Mouse (Mus musculus) liver, embryonic 16.5 days (tissue): ENCODE measurements around the gene Gprc5a. TPM values are rescaled to one million over a fixed set of nuclear protein-coding genes. Genes with fewer than 3 reads are reported as not detected.

Experiments
- ATAC-seq: fragments of 200-750 bp; cut with Nextera tagmentation; 2 replicates; pipeline ENCODE4 v1.8.0; 2017; ENCODE audit warnings: low read depth, mild to moderate bottlenecking, moderate number of reproducible peaks, moderate library complexity
- H3K27ac ChIP-seq: fragments of 300-500 bp; sonication (generic); 2 replicates; pipeline ENCODE4 v1.5.1; 2014; ENCODE audit warnings: mild to moderate bottlenecking, low read length
- H3K27me3 ChIP-seq: fragments of 300-500 bp; sonication (generic); 2 replicates; pipeline ENCODE4 v1.6.1; 2014; ENCODE audit warnings: low read depth, low read length, mixed read lengths; ENCODE audit not compliant: control insufficient read depth, insufficient read depth
- H3K36me3 ChIP-seq: fragments of 300-500 bp; sonication (generic); 2 replicates; pipeline ENCODE4 v1.6.1; 2014; ENCODE audit warnings: mild to moderate bottlenecking; ENCODE audit not compliant: control insufficient read depth, insufficient read depth
- H3K4me1 ChIP-seq: fragments of 300-500 bp; sonication (generic); 2 replicates; pipeline ENCODE4 v1.6.1; 2014; ENCODE audit warnings: low read depth, low read length, mixed read lengths; ENCODE audit not compliant: control insufficient read depth
- H3K4me2 ChIP-seq: fragments of 300-500 bp; sonication (generic); 2 replicates; pipeline ENCODE4 v1.6.1; 2014; ENCODE audit warnings: low read depth, low read length, mixed read lengths
- H3K4me3 ChIP-seq: fragments of 300-500 bp; sonication (generic); 2 replicates; pipeline ENCODE4 v1.5.1; 2014; ENCODE audit warnings: low read depth, mild to moderate bottlenecking, low read length
- H3K9ac ChIP-seq: fragments of 300-500 bp; sonication (generic); 2 replicates; pipeline ENCODE4 v1.6.1; 2014; ENCODE audit warnings: low read depth, low read length
- H3K9me3 ChIP-seq: fragments of 300-500 bp; sonication (generic); replicated peaks from 2 replicates; pipeline ENCODE4 v1.6.1; 2016; ENCODE audit warnings: low read length; ENCODE audit not compliant: control insufficient read depth
- WGBS: fragments of 180-500 bp; shearing (Covaris S2); extraction: QIAGEN DNeasy Blood & Tissue Kit; methylation state at CpG from one replicate; pipeline ENCODE4 v1.1.7; 2014; ENCODE audit not compliant: insufficient replicate concordance; 5-methylcytosine and 5-hydroxymethylcytosine counted together
- polyA plus RNA-seq: library from polyadenylated mRNA; unstranded; fragments of >200 nt; fragmentation: Nextera tagmentation; extraction: Ambion mirVana; gene quantifications from 2 replicates; pipeline ENCODE4 v1.2.1, GENCODE M21; 2015

Gene Gprc5a
- polyA plus RNA-seq, 1 experiment from 2014 or later = 0.19 TPM

DNA sequence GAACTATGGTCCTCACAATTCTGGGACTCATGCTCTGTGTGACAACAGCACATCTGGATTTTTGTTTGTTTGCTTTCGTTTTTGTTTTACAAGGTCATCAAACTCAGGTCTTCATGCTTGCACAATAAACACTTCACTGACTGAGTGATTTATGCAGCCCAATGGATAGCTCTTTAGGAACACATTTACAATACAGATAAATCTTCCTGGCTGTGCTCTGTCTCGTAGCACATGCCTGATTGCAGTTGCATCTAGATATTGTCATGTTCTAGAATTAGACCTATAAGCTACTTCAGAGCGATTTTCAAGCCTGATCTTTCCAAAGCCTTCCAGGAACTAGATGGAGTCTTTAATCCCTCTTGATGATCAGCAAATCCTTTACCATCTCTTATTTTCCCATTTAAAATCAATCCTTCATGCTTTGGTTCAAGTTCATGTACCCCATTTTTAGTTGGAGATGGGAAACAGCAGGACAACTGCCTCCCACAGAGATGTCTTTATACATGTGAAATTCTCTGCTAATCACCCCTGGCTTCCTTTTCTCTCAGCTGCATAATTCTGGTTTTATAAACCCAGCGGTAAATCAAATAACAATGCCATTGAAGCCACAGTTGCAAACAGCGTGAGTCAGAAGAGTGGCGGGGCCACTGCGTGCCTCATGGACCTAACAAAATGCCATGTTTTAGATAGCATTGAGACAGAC lies 47.1 kb downstream of the Gprc5a start:
- 21% methylated on average over 7 of the region's 7 CpGs for WGBS
- ATAC-seq = no peak
- Histone ChIP-seq H3K36me3 (no peaks in the 10 kb centered on the region), H3K9ac (no peak overlapping the region), H3K4me3 (no peak overlapping the region), H3K4me1 (no peaks in the 10 kb centered on the region), H3K4me2 (no peak overlapping the region), H3K9me3 (no peaks in the 10 kb centered on the region), H3K27ac (no peak overlapping the region), H3K27me3 (no peaks in the 10 kb centered on the region)

DNA sequence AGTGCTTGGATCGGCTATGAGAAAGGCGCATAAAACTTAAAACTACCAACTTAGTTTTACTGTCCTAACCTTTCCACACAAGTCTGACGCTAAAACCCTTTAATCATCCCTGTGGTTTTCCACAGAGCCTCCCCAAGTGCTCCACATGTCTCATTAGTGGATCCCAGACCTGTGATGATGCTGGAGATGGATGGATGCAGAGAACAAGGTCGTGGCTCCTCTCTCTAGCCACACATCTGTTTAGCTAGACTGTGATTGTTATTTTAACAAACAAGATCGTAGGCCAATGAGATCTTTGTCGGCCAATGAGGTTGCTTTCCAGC lies 47.6 kb downstream of the Gprc5a start:
- H3K4me1 ChIP-seq = no peaks in the 10 kb centered on the region
- no peak overlapping the region for H3K27ac ChIP-seq
- H3K9ac ChIP-seq = no peak overlapping the region
- H3K9me3 ChIP-seq = no peaks in the 10 kb centered on the region
- no peaks in the 10 kb centered on the region for H3K36me3 ChIP-seq
- H3K4me3 ChIP-seq = no peak overlapping the region
- no peak overlapping the region for H3K4me2 ChIP-seq
- WGBS = 28% methylated on average over 6 of the region's 6 CpGs
- ATAC-seq = no peak
- no peaks in the 10 kb centered on the region for H3K27me3 ChIP-seq

DNA sequence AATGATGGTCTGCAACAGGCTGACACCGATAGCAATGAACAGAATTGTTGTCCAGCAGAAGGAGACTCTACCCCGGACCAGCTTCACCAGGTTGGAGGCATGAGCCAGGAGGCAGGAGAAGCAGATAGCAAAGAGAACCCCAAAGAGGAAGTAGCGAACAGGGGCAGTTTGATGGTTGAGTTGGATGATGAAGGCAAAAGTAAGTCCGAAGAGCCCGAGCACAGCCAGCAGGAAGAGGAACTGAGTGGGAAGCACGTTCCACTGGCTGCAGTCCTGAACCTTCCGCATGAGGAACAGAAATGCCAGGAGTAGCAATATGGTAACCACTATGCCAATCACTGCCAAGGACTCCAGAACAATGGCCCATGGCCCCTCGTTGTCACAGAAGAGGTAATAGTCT lies 51.0 kb downstream of the Gprc5a start:
- WGBS = 42% methylated on average over 8 of the region's 8 CpGs
- Histone ChIP-seq H3K4me3 (no peak overlapping the region), H3K9ac (no peak overlapping the region), H3K27ac (no peak overlapping the region), H3K36me3 (no peaks in the 10 kb centered on the region), H3K4me1 (no peaks in the 10 kb centered on the region), H3K9me3 (no peaks in the 10 kb centered on the region), H3K27me3 (no peaks in the 10 kb centered on the region), H3K4me2 (no peak overlapping the region)
- ATAC-seq = no peak

DNA sequence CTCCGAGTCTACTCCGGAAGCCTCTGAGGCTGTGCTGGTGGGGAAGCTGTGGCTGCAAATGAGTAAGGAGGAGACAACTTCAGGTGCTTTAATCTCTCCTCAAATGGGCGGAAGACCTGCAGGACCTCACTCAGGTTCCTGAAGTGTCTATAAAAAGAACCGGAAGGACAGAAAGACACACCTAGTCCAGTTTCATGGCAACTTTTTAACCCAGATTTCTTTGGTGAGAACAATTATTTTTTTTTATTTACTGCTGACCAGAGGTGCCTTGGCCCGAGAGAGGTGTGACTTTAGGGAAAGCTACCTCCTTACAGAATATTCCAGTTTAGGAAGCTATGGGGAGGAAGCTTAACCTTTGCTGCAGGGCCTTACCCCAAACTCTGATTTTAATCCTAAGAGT lies 52.7 kb downstream of the Gprc5a start, which contains the start of gene Gprc5d:
TSS of gene Gprc5d (minus strand) at position 101 of the 400 bp plus-strand sequence.
- no peaks in the 10 kb centered on the region for H3K27me3 ChIP-seq
- no peak within 1 kb of the TSS for H3K4me3 ChIP-seq
- no peaks in the 10 kb centered on the region for H3K9me3 ChIP-seq
- no peak for ATAC-seq
- no peak within 1 kb of the TSS for H3K27ac ChIP-seq
- WGBS = 66% methylated on average over 5 of the region's 5 CpGs
- no peak within 1 kb of the TSS for H3K9ac ChIP-seq
- H3K4me2 ChIP-seq = no peak within 1 kb of the TSS
- H3K4me1 ChIP-seq = no peaks in the 10 kb centered on the region
- no peaks in the 10 kb centered on the region for H3K36me3 ChIP-seq

DNA sequence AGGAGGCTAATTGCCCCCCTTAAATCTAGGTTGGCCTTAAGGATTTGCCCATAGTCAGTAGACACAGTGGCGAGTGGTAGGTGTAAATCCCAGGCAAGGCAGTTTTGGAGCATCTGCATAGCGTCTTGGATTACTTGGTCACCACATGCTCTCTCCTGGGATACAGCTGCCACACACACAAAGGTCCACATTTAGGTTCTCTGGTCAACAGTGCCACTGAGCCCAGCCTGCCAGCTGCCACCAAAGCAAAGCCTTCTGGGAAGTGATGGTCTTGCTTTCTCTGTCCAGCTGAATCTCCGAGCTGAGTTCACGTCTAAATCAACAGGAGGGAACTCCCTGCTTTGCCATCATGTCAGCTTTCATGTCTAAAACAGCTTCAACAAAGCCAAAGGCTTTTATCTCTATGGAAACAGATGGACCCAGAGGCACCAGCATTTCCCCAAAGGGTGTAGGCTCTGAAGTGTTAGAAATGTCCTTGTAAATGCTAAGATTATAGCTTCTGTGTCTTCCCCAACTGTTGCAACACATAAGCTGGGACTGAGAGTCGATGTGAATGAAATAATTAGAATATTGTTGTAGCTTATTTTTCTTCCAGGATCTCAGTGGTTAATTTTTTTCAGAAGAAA lies 59.4 kb downstream of the Gprc5a start:
- H3K4me2 ChIP-seq = no peak overlapping the region
- no peaks in the 10 kb centered on the region for H3K9me3 ChIP-seq
- no peaks in the 10 kb centered on the region for H3K36me3 ChIP-seq
- H3K4me3 ChIP-seq = no peak overlapping the region
- H3K4me1 ChIP-seq = no peaks in the 10 kb centered on the region
- ATAC-seq = no peak
- 38% methylated on average over 5 of the region's 5 CpGs for WGBS
- no peak overlapping the region for H3K9ac ChIP-seq
- no peaks in the 10 kb centered on the region for H3K27me3 ChIP-seq
- no peak overlapping the region for H3K27ac ChIP-seq

DNA sequence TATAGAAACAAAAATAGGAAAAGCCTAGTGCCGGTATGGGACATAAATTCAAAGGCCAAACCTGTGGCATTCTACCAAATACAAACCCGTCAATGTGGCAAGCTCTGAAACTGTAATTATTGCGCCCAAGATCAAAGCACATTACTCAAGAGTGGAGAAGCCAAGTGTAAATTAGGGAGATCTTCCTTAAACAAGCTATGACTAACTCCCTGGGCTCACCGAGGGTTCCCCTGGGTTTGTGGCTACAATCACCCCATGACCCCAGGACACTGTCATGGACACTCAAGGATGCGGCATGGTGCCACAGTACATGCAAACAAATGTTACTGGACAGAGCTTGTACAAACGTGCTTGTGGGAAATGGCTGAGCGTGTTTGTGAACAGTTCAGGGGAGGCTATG lies 67.6 kb downstream of the Gprc5a start:
- H3K9me3 ChIP-seq = no peaks in the 10 kb centered on the region
- no peak overlapping the region for H3K4me3 ChIP-seq
- no peak overlapping the region for H3K4me2 ChIP-seq
- H3K9ac ChIP-seq = no peak overlapping the region
- 87% methylated on average over 7 of the region's 7 CpGs for WGBS
- H3K27ac ChIP-seq = no peak overlapping the region
- H3K27me3 ChIP-seq = no peaks in the 10 kb centered on the region
- no peaks in the 10 kb centered on the region for H3K4me1 ChIP-seq
- H3K36me3 ChIP-seq = peaks cover 32% of the 10 kb centered on the region
- ATAC-seq = no peak

DNA sequence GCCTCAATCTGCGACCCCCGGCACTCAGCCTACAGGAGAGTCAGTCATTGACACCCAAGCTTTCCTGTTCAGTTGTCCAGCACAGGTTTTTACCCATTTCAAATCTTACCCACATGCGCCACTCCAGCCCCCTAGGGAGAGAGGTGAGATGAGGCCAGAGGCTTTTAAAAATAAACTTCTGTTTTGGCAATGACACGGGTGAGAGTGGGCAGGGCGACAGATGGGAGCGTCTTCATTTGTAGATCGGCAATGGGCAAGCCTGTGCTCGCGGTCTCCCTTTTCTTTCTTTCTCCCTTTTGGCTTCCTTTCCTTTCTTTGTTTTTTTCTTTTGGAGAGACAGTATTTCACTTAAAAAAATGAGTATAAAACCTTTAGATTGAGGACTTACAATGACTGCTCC lies 68.0 kb downstream of the Gprc5a start:
- ATAC-seq = no peak
- Histone ChIP-seq H3K4me1 (no peaks in the 10 kb centered on the region), H3K36me3 (peaks cover 35% of the 10 kb centered on the region), H3K27ac (no peak overlapping the region), H3K9ac (no peak overlapping the region), H3K4me3 (no peak overlapping the region), H3K4me2 (no peak overlapping the region), H3K9me3 (no peaks in the 10 kb centered on the region), H3K27me3 (no peaks in the 10 kb centered on the region)
- WGBS = 92% methylated on average over 9 of the region's 9 CpGs

Other genes with a start within 250 kb of the Gprc5a start
- 3.1 and 3.3 TPM in 2 replicates for gene Crebl2, start 235.5 kb upstream of the Gprc5a start, polyA plus RNA-seq
- gene Gpr19, start 167.1 kb upstream of the Gprc5a start, polyA plus RNA-seq = 5.7 and 6.4 TPM in 2 replicates
- gene Cdkn1b, start 145.2 kb upstream of the Gprc5a start, polyA plus RNA-seq = 11.7 and 17.4 TPM in 2 replicates
- gene Apold1, start 83.9 kb upstream of the Gprc5a start, polyA plus RNA-seq = 2.0 and 2.3 TPM in 2 replicates
- 47.9 and 51.1 TPM in 2 replicates for gene Ddx47, start 54.0 kb upstream of the Gprc5a start, polyA plus RNA-seq
- gene Gprc5d, start 52.6 kb downstream of the Gprc5a start, polyA plus RNA-seq = 0.08 and 0.11 TPM in 2 replicates
- 31.7 and 33.8 TPM in 2 replicates for gene Fam234b, start 132.3 kb downstream of the Gprc5a start, polyA plus RNA-seq
- gene Hebp1, start 132.4 kb downstream of the Gprc5a start, polyA plus RNA-seq = 133 and 134 TPM in 2 replicates
- 0.13 TPM in 1 of 2 replicates, not detected in the other for gene Gsg1, start 188.7 kb downstream of the Gprc5a start, polyA plus RNA-seq
- gene Pbp2, start 244.8 kb downstream of the Gprc5a start, polyA plus RNA-seq = not detected in 2 replicates